Mouse (Mus musculus): ENCODE measurements around the gene Lingo1.

Lingo1 gene

DNA sequence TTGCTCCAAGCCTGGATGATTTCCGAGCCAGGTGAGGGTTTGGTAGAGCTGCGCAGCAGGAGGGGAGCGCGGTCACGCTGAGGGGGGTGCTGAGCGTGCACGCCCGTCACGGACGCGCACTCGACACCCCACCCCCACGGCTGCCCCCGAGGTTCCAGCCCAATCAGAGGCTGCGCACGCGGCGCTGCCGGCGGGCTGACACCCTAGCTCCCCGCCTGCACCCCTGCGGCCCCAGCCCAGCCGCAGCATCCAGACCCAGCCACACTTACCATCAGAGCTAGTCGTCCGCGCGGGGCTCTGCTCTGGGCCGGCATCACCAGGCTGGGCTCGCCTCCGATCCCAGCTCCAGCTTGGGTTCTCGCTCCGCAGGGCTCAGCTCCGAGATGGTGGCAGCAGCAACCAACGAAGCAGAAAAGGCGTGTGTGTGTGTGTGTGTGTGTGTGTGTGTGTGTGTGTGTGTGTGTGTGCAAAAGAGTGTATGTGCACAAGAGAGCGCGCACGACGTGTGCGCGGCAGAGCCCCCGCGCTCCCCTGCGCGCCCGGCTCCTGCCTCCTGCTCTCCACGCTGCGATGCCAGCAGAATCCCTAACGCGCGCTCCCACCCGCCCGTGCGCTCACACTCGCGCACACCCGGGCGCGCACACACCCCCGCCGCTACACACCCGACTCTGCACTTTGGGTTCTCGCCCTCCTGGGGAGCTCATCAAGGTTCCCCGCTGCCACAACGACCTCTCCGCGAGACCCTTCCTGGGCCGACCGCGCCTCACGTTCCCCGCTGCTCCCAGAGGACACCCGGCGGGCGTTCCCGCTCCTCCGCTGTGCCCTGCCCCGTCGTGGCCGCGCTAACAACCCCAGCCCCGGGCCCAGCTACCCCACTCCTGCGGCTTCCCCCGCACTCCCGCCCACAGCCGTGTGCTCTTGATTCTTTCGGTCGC lies at the start of gene Lingo1:
Gene Lingo1, minus strand, starts transcription at position 748 of the 935 bp plus-strand sequence.
- DNase-seq (ENCODE audit: low read depth, low spot score) = peak; percentile 58

DNA sequence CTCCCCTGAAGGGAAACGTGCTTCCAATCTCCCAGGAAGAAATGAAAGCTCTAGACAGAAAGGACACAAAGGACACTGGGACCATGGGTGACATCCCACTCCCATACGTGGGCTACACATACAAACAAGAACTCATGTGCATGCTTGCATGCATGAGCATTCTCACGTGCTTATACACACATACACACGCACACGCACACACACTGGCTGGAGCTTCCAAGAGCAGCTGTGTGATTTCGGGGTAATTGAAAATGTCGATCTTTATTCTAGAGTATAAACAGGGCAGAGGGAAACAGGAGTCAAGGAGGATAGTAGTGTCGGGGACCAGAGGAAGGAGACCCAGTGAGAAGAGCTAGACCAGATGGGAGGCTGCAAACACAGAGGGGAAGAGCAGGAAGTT lies 48.4 kb upstream of the Lingo1 start:
- no peak for DNase-seq (ENCODE audit: low read depth, low spot score)

DNA sequence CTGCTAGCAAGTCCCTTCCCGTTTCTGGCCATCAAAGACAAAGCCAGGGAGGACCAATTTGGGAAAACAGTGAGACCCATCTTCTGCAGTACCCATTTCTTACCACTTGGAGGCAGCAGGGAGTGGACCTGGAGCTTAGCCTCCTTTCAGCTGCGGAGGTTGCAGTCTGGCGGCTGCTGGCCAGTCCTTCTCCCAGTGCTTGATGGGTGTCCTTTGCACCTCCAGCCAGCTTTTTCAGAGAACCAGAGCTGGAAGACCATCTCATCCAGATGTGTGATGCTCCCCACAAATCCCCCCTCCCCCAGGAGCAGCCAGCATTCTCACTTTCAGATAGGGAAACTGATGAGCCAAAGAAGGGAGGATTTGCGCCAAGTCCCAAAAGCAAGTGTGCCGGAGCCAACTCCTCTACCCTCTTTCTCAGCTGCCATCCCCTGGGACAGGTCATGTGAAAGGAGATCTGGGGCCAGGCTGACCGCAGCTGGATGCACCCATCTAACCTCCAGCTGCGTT lies 47.5 kb upstream of the Lingo1 start:
- DNase-seq (ENCODE audit: low read depth, low spot score) = peak; percentile 40

DNA sequence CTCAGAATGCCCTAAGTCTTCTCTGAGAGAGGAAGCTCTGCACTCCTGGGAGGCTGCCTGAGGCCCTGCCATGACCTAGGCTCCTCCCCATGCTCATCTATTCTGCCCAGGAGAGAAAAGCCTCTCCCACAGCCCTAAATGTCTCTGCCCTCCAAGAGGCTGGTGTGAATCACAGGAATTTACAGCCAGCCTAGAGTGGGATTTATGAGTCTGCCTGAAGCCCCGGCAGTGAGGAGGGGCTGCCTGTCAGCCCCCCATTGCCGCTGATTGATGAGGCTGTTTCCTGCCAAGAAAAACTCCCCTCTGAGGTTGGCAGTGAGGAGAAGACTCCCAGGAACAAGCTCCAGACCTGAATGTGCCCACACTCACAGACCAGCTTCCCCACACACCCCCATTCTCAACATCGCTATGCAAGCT lies 46.0 kb upstream of the Lingo1 start:
- DNase-seq (ENCODE audit: low read depth, low spot score) = no peak

DNA sequence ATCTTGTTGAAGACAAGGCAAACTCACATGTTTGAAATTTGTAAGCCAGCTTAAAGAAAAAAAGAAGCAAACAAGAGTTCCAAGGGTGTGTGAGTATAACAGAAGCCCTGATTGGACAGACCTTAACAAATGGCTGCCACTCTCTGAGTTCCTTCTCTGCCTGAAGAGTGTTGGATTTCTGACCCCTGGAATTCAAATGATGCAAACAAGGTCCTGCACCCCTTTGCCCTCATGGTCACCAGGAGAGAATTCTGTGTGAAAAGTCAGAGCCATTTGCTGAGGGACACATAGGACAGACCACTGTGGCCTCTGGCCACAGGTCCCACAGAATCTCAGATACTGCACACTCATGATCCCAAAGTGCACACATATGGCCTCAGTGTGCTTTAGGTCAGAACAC lies 45.6 kb upstream of the Lingo1 start:
- no peak for DNase-seq (ENCODE audit: low read depth, low spot score)

DNA sequence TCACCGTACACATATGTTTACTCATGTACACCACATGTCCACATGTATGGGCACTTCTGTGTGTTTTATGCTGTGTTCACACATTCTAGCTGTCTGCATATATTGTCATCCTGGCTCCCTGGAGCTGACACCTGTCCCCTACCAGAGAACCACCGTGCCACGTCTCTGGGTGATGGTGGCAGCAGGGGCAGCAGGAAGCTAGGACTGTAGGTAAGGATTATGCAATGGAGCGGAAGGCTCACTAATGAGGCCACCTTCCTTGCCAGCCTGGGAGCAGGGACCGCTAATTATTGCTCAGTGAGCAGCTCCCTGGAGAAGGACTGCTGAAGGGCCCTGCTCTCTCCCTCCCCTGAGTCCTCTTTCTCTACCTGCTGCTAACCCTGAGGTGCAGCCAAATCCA lies 44.5 kb upstream of the Lingo1 start:
- DNase-seq (ENCODE audit: low read depth, low spot score) = no peak

DNA sequence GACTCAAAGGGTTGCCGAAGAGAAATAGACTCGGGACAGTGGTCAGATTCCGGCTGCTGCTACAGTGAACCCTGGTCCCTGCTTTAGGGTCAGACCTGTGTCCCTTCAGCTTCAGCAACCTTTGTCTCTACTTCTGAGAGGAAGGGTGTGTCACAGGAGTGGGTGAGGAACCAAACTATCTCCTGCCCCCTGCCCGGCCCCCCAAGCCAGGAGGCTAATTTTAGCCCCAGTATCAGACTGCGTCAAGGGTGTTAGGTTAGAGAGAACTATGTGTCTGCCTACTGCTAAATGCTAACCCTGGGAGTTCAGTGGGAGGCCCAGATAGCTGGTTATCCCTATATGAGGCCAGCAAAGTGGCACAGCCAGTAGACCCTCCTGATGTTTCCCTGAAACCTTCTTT lies 38.9 kb upstream of the Lingo1 start:
- DNase-seq (ENCODE audit: low read depth, low spot score) = no peak

DNA sequence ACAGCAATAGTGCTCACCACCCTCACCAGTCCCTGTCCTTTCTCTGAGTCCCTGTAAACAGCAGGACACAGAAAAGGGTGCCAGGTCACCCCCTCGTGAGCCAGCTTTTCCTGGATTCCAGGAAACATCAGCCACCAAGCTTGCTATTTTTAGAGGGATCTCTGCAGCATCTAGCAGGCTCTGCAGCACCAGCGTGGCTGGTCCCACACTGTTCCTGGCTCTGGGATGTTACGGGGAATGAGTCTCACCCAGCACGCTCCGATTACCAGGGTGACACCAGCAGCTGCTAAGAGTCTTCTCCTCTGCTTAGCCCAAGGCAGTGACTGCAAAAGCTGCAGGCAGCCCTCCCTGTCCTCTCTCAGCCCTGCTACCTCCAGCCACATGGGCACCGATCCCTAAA lies 36.6 kb upstream of the Lingo1 start:
- DNase-seq (ENCODE audit: low read depth, low spot score) = no peak

DNA sequence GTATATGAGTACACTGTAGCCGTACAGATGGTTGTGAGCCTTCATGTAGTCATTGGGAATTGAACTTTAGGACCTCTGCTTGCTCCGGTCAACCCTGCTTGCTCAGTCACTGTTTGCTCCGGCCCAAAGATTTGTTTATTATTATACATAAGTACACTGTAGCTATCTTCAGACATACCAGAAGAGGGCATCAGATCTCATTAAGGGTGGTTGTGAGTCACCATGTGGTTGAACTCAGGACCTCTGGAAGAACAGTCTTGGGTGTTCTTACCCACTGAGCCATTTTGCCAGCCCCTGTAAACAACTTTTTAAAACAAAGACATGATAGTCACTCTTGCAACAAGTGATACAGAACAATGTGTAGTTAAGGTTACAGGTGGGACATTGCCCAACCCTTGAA lies 35.6 kb upstream of the Lingo1 start:
- DNase-seq (ENCODE audit: low read depth, low spot score) = no peak

DNA sequence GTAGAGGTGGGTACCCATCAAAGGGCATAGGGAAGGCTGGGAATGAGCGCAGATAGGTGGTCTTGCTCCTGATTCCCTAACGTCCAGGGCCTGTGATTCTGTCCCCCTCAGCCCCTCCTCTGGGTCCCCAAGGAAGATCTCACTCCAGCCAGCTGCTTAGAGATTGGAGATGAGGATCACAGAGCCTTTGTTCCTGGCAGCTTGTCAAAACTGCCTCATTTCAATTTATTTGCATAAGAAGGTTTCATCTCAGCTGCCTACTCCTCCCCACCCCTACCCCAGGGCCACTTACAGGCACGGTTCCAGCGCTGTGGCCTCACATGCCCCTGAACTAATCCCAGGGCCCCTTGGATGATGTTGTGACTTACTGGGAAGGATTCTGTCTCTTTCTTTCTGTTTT lies 33.9 kb upstream of the Lingo1 start:
- DNase-seq (ENCODE audit: low read depth, low spot score) = peak; percentile 47

DNA sequence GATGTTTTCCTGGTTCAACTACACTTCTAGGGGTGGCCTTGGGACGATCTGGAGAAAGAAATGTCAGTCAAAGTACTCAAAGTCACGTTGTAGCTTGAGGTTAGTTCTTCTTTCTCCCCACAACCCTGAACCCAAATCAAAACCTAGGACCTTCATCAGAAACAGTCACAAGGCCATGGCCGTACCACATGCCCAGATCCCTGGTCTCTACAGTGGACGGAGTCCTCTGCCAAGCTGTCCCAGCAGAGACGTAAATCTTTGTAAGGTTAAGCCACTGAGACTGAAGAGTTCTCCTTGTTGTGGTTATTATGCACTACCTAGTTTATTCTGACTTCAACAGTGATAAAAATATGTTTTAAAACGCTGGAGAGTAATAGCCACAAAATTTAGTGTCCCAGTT lies 32.6 kb upstream of the Lingo1 start:
- DNase-seq (ENCODE audit: low read depth, low spot score) = no peak

DNA sequence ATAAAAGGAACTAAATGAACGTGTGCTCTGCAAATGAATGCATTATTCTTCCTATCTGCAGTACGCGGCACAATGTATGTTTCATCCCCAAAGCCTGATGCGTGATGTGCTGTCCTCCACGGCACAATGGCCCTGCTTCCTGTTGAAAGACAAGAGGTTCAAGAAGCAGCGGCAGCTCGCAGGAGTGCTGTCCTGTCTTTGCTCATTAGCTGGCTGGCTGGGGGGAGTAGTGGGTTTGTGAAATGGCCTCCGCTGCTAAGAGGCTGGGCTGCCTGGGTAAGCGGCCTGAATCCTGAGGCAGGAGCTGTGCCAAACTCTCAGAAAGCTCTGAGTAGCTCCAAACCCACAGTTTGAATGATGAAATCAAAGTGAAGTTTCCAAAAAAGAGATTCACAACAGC lies 31.9 kb upstream of the Lingo1 start:
- no peak for DNase-seq (ENCODE audit: low read depth, low spot score)

DNA sequence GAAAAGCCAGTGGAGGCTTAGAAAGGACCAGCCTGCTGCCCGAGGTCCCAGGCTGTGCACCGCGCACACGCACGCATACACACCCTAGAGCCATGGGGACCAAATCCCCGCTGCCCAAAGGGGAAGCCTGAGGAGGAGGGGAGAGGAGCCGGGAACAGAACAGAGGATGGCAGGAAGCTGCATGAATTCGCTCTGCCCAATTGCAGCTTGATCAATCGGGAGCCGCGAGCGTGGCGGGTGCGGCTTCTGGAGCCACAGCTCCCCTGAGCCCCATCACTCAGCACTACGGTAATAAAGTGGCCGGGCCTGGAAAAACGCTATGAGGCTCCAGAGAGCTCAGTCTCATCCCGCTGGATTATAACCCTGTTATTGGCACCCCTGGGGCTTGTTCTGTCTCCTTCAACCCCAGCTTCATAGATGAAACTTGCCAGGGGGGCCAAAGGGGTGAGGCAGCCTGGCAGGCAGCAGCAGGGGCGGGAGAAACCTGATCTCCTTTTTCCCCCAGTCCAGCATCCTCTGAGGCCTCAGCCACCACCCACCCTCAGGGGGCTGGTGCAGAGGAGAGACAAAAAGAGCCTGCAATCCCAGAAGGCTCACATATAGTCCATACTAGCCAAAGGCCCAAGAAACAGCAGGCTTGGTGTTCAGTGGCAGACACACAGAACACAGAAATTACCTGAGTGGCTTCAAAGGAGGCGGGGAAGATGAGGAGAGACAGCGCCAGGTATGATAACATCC lies 29.4 kb upstream of the Lingo1 start:
- DNase-seq (ENCODE audit: low read depth, low spot score) = no peak

DNA sequence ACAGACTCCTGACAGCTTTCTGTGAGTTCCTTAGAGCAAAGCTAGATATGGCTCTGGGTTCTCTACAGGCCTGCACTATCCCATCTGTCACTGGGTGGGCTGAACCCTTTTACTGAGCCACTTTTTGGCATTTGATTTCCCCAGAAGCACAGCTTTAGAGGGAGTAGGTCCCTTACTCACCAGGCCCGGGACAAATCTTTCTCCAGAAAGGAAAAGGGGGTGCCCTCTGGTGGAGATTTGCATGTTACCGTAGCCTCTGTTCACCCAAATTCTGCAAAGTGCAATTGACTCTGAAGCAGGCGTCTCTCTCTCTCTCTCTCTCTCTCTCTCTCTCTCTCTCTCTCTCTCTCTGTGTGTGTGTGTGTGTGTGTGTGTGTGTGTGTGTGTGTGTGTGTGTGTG lies 28.6 kb upstream of the Lingo1 start:
- no peak for DNase-seq (ENCODE audit: low read depth, low spot score)

DNA sequence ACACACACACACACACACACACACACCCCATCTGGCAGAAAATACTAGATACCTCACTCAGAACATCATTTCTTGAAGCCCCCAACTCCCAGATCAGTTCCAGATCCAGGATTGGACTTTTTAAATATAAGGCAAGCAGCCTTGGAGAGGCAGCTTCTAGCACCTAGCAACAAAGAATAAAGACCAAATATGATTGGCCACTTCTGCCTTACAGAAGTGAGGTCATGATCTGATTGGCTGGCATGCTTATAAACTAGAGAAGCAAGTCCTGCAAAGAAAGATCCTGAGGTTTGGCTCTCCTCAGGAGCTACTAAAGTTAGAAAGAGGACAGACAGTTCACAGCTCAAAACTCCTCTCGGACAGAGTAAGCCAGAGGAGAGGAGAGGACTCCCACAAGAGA lies 14.6 kb upstream of the Lingo1 start:
- no peak for DNase-seq (ENCODE audit: low read depth, low spot score)

DNA sequence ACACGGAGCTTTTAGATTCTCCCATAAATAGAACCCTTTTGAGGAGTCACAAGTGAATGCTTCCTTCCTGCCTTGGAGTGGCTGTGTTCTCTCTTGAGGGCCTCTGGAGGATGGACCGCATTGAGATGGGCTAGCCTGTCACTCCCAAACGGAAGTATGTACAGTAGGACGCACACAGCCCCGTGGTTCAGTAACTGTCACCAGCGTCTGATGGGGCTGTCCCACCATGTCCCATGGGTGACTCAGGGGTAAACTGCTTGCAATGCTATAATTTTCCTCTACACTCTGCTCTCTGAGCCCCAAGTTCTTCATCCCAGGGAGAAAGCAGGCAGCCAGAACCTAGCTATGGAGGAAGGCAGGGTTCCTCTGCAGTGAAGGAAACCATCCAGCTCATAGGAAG lies 11.7 kb upstream of the Lingo1 start:
- DNase-seq (ENCODE audit: low read depth, low spot score) = no peak

DNA sequence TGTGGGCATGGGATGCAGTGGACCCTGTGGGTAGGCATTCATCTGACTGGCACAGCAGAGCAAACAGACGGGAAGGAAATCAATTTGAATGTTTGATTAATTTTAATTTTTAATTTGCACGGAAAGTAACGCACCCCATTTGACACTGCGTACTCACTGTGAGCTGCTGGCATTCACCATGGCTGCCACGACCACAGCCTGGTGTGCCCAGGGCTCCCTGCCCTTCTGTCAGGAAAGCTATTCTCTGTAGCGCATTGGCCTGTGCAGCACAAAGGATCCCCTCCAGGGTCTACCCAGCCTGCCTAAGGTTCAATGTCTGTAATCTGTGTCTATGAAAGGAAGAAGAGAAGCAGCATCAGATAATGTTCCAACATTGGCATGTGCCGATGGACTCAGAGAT lies 6.9 kb upstream of the Lingo1 start:
- no peak for DNase-seq (ENCODE audit: low read depth, low spot score)

DNA sequence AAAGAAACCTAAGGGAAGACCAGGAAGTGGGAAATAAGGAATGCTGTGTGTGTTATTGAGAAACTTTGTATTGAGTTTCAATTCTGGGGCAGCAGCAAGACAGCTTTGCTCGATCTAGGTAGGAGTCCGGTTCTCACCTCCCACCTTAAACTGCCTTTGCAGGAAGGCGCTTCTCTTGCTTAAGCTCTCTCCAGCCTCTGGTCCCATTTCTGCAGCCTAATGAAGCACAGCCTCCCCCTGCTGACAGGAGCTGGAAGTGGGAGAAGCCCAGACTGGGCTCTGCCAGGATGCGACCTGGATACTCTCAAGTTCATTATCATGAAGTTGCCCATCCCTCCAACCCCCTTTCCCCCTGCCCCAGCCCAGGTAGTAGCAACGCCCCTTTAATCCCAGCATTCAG lies 1.6 kb upstream of the Lingo1 start:
- DNase-seq (ENCODE audit: low read depth, low spot score) = peak; percentile 82

DNA sequence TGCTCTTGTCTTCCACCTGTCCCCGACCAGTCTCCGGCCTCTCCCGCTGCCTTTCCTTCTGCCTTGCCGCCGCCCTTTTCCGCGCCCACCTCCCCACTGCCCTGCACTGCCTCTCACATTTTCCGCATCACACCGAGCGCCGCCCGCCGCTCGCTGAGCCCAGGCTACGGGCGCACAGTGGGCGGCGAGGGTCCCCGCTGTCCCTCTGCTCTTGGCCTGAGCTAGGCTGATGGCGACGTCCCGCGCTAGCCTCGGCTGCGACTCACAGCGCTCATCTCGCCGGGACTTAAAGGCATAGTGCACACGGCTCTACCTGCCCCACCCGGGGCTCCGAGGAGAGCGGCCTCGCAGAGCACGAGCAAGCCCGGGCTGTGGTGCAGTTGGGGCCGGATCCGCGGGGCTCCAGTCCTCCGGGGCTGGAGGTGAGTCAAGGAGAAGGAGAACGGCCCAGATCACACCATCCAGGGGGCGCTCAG lies 426 bp upstream of the Lingo1 start:
- DNase-seq (ENCODE audit: low read depth, low spot score) = no peak

DNA sequence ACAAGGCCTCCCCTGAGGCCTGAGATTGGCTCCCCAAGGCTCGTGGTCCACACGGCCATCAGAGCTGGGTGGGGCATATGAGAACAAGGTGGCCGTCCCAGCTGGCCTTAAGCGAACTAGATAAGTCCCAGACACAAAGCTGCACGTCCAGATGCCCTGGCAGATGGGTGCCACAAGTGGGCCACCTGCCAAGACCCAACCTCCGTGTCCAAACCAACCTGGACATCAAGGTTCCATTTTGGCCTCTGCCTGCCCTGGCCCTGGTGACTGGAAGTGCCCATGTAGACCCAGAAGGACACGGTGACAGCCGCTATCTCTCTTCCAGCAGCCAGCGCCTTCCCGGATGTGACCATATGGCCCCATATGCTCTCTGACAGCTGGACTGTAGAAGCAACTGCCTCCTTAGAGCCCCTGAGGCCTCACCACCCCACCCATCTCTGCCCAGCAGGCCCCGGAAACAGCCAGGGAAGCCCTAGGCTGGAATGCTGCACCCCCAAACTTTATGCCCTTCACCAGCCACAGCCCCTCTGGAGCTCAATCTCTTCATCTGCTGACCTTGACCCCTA lies 4.5 kb downstream of the Lingo1 start:
- no peak for DNase-seq (ENCODE audit: low read depth, low spot score)

DNA sequence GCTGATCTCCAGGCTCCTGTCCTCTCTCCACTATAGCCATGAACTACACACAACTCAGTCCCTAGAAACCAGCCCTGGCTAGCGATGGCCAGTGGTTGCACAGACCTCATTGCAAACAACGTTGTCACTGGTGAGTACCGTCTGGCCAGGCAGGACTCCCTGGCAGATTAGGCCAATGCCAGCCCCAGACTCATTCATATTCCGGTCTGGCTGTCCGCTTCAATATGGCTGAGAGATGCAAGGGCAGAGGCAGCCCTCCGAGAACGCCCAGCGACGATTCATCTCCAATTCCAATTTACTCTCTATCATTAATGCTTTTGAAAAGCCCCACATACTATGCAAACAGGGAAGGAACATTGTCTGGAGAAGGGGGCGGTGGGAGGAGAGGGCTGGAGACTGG lies 11.7 kb downstream of the Lingo1 start:
- DNase-seq (ENCODE audit: low read depth, low spot score) = no peak

All from telencephalon, adult 2 months (tissue).